ENCODE assay signal across 11 mouse cellular contexts in genomic region chr7:141478270-141478748, GRCm38 (mm10). TPM values are rescaled to one million over a fixed set of nuclear protein-coding genes. Genes with fewer than 3 reads are reported as not detected.
DNase-seq lines count a peak whose midpoint lies in the region; ATAC-seq and TF ChIP-seq lines count a peak whose summit lies in the region.
"Had no signal": no experiment of that assay in that cellular context is flagged by ENCODE, and none has a peak within 500 bp of the region (broad histone marks: within the 10 kb centered on the region; RNA-seq: fewer than 3 reads in every experiment).

No protein-coding gene starts in this region.

- H3K27me3 ChIP-seq in lung, embryonic 15.5 days: peaks cover 11% of the 10 kb centered on the region; the same call in 1 of the 2 replicates
- H3K27me3 ChIP-seq in heart, embryonic 15.5 days: no peaks in the 10 kb centered on the region
- H3K27me3 ChIP-seq in myocyte (ENCODE audit: control insufficient read depth, insufficient read depth, insufficient read length): no peaks in the 10 kb centered on the region
- peaks cover 15% of the 10 kb centered on the region for H3K27me3 ChIP-seq in forebrain, embryonic 15.5 days

- no peak overlapping the region for H3ac ChIP-seq in myocyte (ENCODE audit: control insufficient read depth, insufficient read length)

- H3K36me3 ChIP-seq in lung, embryonic 15.5 days: no peaks in the 10 kb centered on the region
- H3K36me3 ChIP-seq in heart, embryonic 15.5 days: no peaks in the 10 kb centered on the region
- H3K36me3 ChIP-seq in myocyte (ENCODE audit: control insufficient read depth, insufficient read depth): no peaks in the 10 kb centered on the region
- no peaks in the 10 kb centered on the region for H3K36me3 ChIP-seq in forebrain, embryonic 15.5 days
- H3K36me3 ChIP-seq: forebrain, embryonic 10.5 days had no signal

- H3K4me1 ChIP-seq in lung, embryonic 15.5 days: peaks cover 64% of the 10 kb centered on the region
- peaks cover 74% of the 10 kb centered on the region for H3K4me1 ChIP-seq in heart, embryonic 15.5 days (replicated peaks)
- H3K4me1 ChIP-seq in forebrain, embryonic 15.5 days: peaks cover 54% of the 10 kb centered on the region

- H3K27ac ChIP-seq in lung, embryonic 15.5 days: peak overlapping the region; percentile 99
- H3K27ac ChIP-seq in heart, embryonic 15.5 days: peak overlapping the region; percentile 99
- no peak overlapping the region for H3K27ac ChIP-seq in forebrain, embryonic 15.5 days (replicated peaks)
- H3K27ac ChIP-seq: hindbrain, postnatal 0 days had no signal

- peaks cover 56% of the 10 kb centered on the region for H3K79me2 ChIP-seq in myocyte (ENCODE audit: control insufficient read depth, insufficient read depth)

- no peak for TF ChIP-seq POLR2A in myocyte (IDR thresholded peaks at IDR 0.05; ENCODE audit: insufficient read length, low read depth)

- DNase-seq in adrenal gland, postnatal 14 days: peak; percentile 60
- DNase-seq in adrenal gland, postnatal 25 days: no peak
- no peak for DNase-seq in lung, postnatal 4 days
- DNase-seq: cerebellum, adult 18-20 months had no signal

- peak overlapping the region; percentile 87 for H3K4me2 ChIP-seq in lung, embryonic 15.5 days
- peak overlapping the region; percentile 98 for H3K4me2 ChIP-seq in heart, embryonic 15.5 days
- peak overlapping the region; percentile 95 for H3K4me2 ChIP-seq in myocyte (ENCODE audit: low read depth)
- no peak overlapping the region for H3K4me2 ChIP-seq in forebrain, embryonic 15.5 days (replicated peaks)

- no peak for ATAC-seq in lung, embryonic 15.5 days (ENCODE audit: borderline replicate concordance, extremely low read depth, low FRiP score, low TSS enrichment)
- ATAC-seq in heart, embryonic 15.5 days (replicated peaks; ENCODE audit: insufficient number of reproducible peaks, insufficient read depth, low FRiP score, low read depth): no peak
- ATAC-seq in forebrain, embryonic 15.5 days (replicated peaks): no peak
- no peak for ATAC-seq in frontal cortex, adult (ENCODE audit: low TSS enrichment)
- ATAC-seq: hindbrain, postnatal 0 days had no signal

- no peaks in the 10 kb centered on the region for H3K9me3 ChIP-seq in lung, embryonic 15.5 days
- no peaks in the 10 kb centered on the region for H3K9me3 ChIP-seq in heart, embryonic 15.5 days (replicated peaks)
- no peaks in the 10 kb centered on the region for H3K9me3 ChIP-seq in forebrain, embryonic 15.5 days
- H3K9me3 ChIP-seq: forebrain, embryonic 10.5 days had no signal

- no peak overlapping the region for H3K4me3 ChIP-seq in lung, embryonic 15.5 days
- H3K4me3 ChIP-seq in heart, embryonic 15.5 days: no peak overlapping the region
- H3K4me3 ChIP-seq in myocyte: no peak overlapping the region
- H3K4me3 ChIP-seq in forebrain, embryonic 15.5 days: no peak overlapping the region
- H3K4me3 ChIP-seq: forebrain, embryonic 10.5 days had no signal

- WGBS in lung, embryonic 15.5 days: 37% methylated on average over 5 of the region's 5 CpGs
- WGBS in heart, embryonic 15.5 days: 48% methylated on average over 5 of the region's 5 CpGs
- WGBS in forebrain, embryonic 15.5 days: 83% methylated on average over 5 of the region's 5 CpGs

- peak overlapping the region; percentile 9; the same call in 1 of the 2 replicates for H3K9ac ChIP-seq in lung, embryonic 15.5 days
- peak overlapping the region; percentile 11; the same call in 1 of the 2 replicates for H3K9ac ChIP-seq in heart, embryonic 15.5 days
- H3K9ac ChIP-seq in forebrain, embryonic 15.5 days (replicated peaks): no peak overlapping the region

TF ChIP-seq in myocyte, 11 proteins besides CTCF, POLR2A, EP300 and RAD21:
- TF ChIP-seq REST (IDR thresholded peaks at IDR 0.05; ENCODE audit: insufficient read depth, insufficient read length): no peak
- TF ChIP-seq MAX (IDR thresholded peaks at IDR 0.05; ENCODE audit: low read depth): no peak
- no peak for TF ChIP-seq TCF12 (IDR thresholded peaks at IDR 0.05; ENCODE audit: insufficient read depth, poor library complexity, severe bottlenecking)
- no peak for TF ChIP-seq TCF3 (IDR thresholded peaks at IDR 0.05; ENCODE audit: insufficient read length, low read depth)
- no peak for TF ChIP-seq E2F4 (IDR thresholded peaks at IDR 0.05; ENCODE audit: insufficient read depth)
- no peak for TF ChIP-seq SRF (IDR thresholded peaks at IDR 0.05; ENCODE audit: control insufficient read depth, insufficient read length, low read depth)
- TF ChIP-seq POLR2AphosphoS2 (IDR thresholded peaks at IDR 0.05; ENCODE audit: insufficient read length, low read depth): no peak

RNA-seq across cellular contexts. Expression of gene Tspan4, which starts 3.3 kb away (rescaled TPM):
- total RNA-seq in adrenal gland, postnatal 14 days (2021): 49.4 and 58.4 TPM in 2 replicates
- 70.9 and 99.3 TPM in 2 replicates for total RNA-seq in adrenal gland, postnatal 25 days (2021)
- polyA plus RNA-seq in lung, embryonic 15.5 days (2015; fragmentation: Nextera tagmentation; extraction: Ambion mirVana): 96.9 and 100 TPM in 2 replicates
- polyA plus RNA-seq in heart, embryonic 15.5 days (2015; fragmentation: Nextera tagmentation; extraction: Ambion mirVana): 48.9 and 62.8 TPM in 2 replicates
- 95.5 TPM for polyA plus RNA-seq in myocyte (2012; fragmentation: generic; extraction: Trizol)
- 25.6 and 27.3 TPM in 2 replicates for polyA plus RNA-seq in forebrain, embryonic 15.5 days (2015; fragmentation: Nextera tagmentation; extraction: Ambion mirVana)

RNA-seq across cellular contexts. Expression of gene Polr2l, which starts 3.4 kb away (rescaled TPM):
- total RNA-seq in adrenal gland, postnatal 14 days (2021): 74.5 TPM in 2 replicates
- total RNA-seq in adrenal gland, postnatal 25 days (2021): 89.5 and 102 TPM in 2 replicates
- polyA plus RNA-seq in lung, embryonic 15.5 days (2015; fragmentation: Nextera tagmentation; extraction: Ambion mirVana): 66.9 and 69.2 TPM in 2 replicates
- polyA plus RNA-seq in heart, embryonic 15.5 days (2015; fragmentation: Nextera tagmentation; extraction: Ambion mirVana): 59.5 and 63.5 TPM in 2 replicates
- polyA plus RNA-seq in myocyte (2012; fragmentation: generic; extraction: Trizol): 95.1 TPM
- polyA plus RNA-seq in forebrain, embryonic 15.5 days (2015; fragmentation: Nextera tagmentation; extraction: Ambion mirVana): 68.3 and 73.2 TPM in 2 replicates

RNA-seq across cellular contexts. Expression of gene Cd151, which starts 11.1 kb away (rescaled TPM):
- total RNA-seq in adrenal gland, postnatal 14 days (2021): 199 and 204 TPM in 2 replicates
- total RNA-seq in adrenal gland, postnatal 25 days (2021): 287 and 310 TPM in 2 replicates
- 24.4 and 30.7 TPM in 2 replicates for polyA plus RNA-seq in lung, embryonic 15.5 days (2015; fragmentation: Nextera tagmentation; extraction: Ambion mirVana)
- 28.7 and 35.2 TPM in 2 replicates for polyA plus RNA-seq in heart, embryonic 15.5 days (2015; fragmentation: Nextera tagmentation; extraction: Ambion mirVana)
- polyA plus RNA-seq in myocyte (2012; fragmentation: generic; extraction: Trizol): 267 TPM
- polyA plus RNA-seq in forebrain, embryonic 15.5 days (2015; fragmentation: Nextera tagmentation; extraction: Ambion mirVana): 15.9 and 18.6 TPM in 2 replicates

RNA-seq across cellular contexts. Expression of gene Cracr2b, which starts 17.4 kb away (rescaled TPM):
- 14.2 and 23.2 TPM in 2 replicates for total RNA-seq in adrenal gland, postnatal 14 days (2021)
- total RNA-seq in adrenal gland, postnatal 25 days (2021): 9.9 and 13.5 TPM in 2 replicates
- polyA plus RNA-seq in lung, embryonic 15.5 days (2015; fragmentation: Nextera tagmentation; extraction: Ambion mirVana): 35.6 and 40.8 TPM in 2 replicates
- 24.9 and 26.2 TPM in 2 replicates for polyA plus RNA-seq in heart, embryonic 15.5 days (2015; fragmentation: Nextera tagmentation; extraction: Ambion mirVana)
- polyA plus RNA-seq in myocyte (2012; fragmentation: generic; extraction: Trizol): 2.4 TPM
- polyA plus RNA-seq in forebrain, embryonic 15.5 days (2015; fragmentation: Nextera tagmentation; extraction: Ambion mirVana): 5.0 and 8.5 TPM in 2 replicates

RNA-seq across cellular contexts. Expression of gene Pnpla2, which starts 23.3 kb away (rescaled TPM):
- total RNA-seq in adrenal gland, postnatal 14 days (2021): 1,289 and 1,648 TPM in 2 replicates
- total RNA-seq in adrenal gland, postnatal 25 days (2021): 538 and 617 TPM in 2 replicates
- 35.9 and 41.6 TPM in 2 replicates for polyA plus RNA-seq in lung, embryonic 15.5 days (2015; fragmentation: Nextera tagmentation; extraction: Ambion mirVana)
- polyA plus RNA-seq in heart, embryonic 15.5 days (2015; fragmentation: Nextera tagmentation; extraction: Ambion mirVana): 56.3 and 57.5 TPM in 2 replicates
- polyA plus RNA-seq in myocyte (2012; fragmentation: generic; extraction: Trizol): 50.5 TPM
- 21.5 and 22.0 TPM in 2 replicates for polyA plus RNA-seq in forebrain, embryonic 15.5 days (2015; fragmentation: Nextera tagmentation; extraction: Ambion mirVana)
